25 mouse cellular contexts compared by ENCODE assay signal in the genomic region with DNA sequence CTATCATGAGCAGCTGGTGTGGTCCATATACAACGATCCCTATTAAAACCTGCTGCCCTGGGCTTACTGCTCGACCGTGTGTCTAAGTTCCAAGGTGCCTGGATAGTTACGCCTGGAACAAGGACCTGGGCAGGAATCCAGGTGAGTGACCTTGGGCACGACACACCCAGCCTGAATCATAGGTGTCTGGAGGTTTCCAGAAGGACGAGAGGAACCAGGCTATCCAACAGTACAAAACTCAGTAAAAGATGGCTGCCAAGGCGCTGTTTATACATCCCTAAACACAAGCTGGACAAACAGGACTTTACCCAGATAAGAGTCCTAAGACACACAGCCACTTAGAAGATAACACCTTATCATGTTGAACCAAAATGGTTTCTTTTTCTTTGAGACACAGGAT.
"Had no signal": no experiment of that assay in that cellular context is flagged by ENCODE, and none has a peak within 500 bp of the region (broad histone marks: within the 10 kb centered on the region; RNA-seq: fewer than 3 reads in every experiment).

No protein-coding gene starts in this region.

- H3K36me3 ChIP-seq: kidney, embryonic 15.5 days; liver, embryonic 12.5 days; liver, embryonic 15.5 days; lung, embryonic 15.5 days; midbrain, embryonic 10.5 days; midbrain, embryonic 13.5 days; neural tube, embryonic 13.5 days had no signal

- H3K4me2 ChIP-seq: kidney, embryonic 15.5 days; limb, embryonic 13.5 days; liver, embryonic 12.5 days; liver, embryonic 15.5 days; lung, embryonic 15.5 days; midbrain, embryonic 13.5 days; neural tube, embryonic 13.5 days had no signal

- H3K27ac ChIP-seq: kidney, embryonic 15.5 days; layer of hippocampus, adult 2 months; limb, embryonic 10.5 days; limb, embryonic 13.5 days; liver, embryonic 12.5 days; liver, embryonic 15.5 days; lung, embryonic 15.5 days; midbrain, embryonic 10.5 days; midbrain, embryonic 13.5 days; neural tube, embryonic 13.5 days had no signal

- ATAC-seq: liver, embryonic 12.5 days; midbrain, embryonic 13.5 days; midbrain, embryonic 16.5 days had no signal

- H3K4me1 ChIP-seq: liver, embryonic 12.5 days; liver, embryonic 15.5 days; megakaryocyte, embryonic 14.5 days had no signal

- H3K9me3 ChIP-seq: kidney, embryonic 15.5 days; limb, embryonic 10.5 days; limb, embryonic 13.5 days; liver, embryonic 12.5 days; liver, embryonic 15.5 days; lung, embryonic 15.5 days; midbrain, embryonic 10.5 days; midbrain, embryonic 13.5 days; neural tube, embryonic 13.5 days had no signal

- DNase-seq: kidney, adult 8-10 months; kidney, postnatal 14 days; kidney, postnatal 4 days; layer of hippocampus, adult 9-11 months; liver; lung, adult 18-20 months; lung, postnatal 10 days; lung, postnatal 36 days; right cerebral cortex, postnatal 4 days; spleen, adult 18-20 months; thymus, adult 2 months; thymus, postnatal 14 days had no signal

- H3K27me3 ChIP-seq: kidney, embryonic 15.5 days; limb, embryonic 13.5 days; liver, embryonic 12.5 days; liver, embryonic 15.5 days; lung, embryonic 15.5 days; megakaryocyte, embryonic 14.5 days; midbrain, embryonic 13.5 days; neural tube, embryonic 13.5 days had no signal

- H3K4me3 ChIP-seq: kidney, embryonic 15.5 days; layer of hippocampus, adult 2 months; limb, embryonic 10.5 days; limb, embryonic 13.5 days; liver, embryonic 12.5 days; liver, embryonic 15.5 days; lung, embryonic 15.5 days; megakaryocyte, embryonic 14.5 days; midbrain, embryonic 10.5 days; midbrain, embryonic 13.5 days; myocyte; neural tube, embryonic 13.5 days had no signal

- H3K9ac ChIP-seq: kidney, embryonic 15.5 days; limb, embryonic 13.5 days; liver, embryonic 12.5 days; liver, embryonic 15.5 days; lung, embryonic 15.5 days; midbrain, embryonic 13.5 days; neural tube, embryonic 13.5 days had no signal
